In the genomic region with DNA sequence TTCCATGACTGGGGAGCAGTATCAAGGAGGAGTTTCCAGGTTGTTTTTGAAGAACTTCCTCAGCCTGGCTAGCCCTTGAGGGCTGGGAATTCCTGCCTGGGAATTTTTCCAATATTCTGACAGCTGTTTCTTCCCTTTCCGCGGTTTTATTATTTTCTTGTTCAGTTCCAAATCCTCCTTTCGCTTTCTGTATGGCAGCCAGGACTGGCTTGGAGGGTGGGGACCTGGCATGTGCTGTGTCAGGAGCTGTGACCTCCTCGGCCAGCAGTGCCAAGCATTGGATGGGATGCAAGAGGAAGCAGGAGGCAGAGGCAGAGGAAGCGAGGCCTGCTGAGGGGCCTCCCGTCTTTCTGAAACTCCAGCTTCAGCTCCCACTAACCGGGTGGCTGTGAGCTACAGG, we compare ENCODE assay signal across 7 mouse cellular contexts. TPM values are rescaled to one million over a fixed set of nuclear protein-coding genes. Genes with fewer than 3 reads are reported as not detected.
A peak's percentile ranks its signal among the peaks of the same experiment; 100 is the strongest.
DNase-seq lines count a peak whose midpoint lies in the region; ATAC-seq and TF ChIP-seq lines count a peak whose summit lies in the region.

No protein-coding gene starts in this region.

- H3K4me3 ChIP-seq in E14TG2a.4 (replicated peaks; ENCODE audit: low read length) = 0 out of 2 replicates have a peak overlapping the region, but pooled peaks have one; percentile 10
- H3K4me3 ChIP-seq in lung, embryonic 16.5 days (ENCODE audit: low read length) = no peak overlapping the region
- no peak overlapping the region for H3K4me3 ChIP-seq in midbrain, embryonic 11.5 days (ENCODE audit: low read depth, low read length)

- no peaks in the 10 kb centered on the region for H3K9me3 ChIP-seq in E14TG2a.4 (ENCODE audit: low read length)
- H3K9me3 ChIP-seq in lung, embryonic 16.5 days (ENCODE audit: control insufficient read depth, low read length) = no peaks in the 10 kb centered on the region
- no peaks in the 10 kb centered on the region for H3K9me3 ChIP-seq in midbrain, embryonic 11.5 days (ENCODE audit: control insufficient read depth, low read length)

- DNase-seq in adrenal gland, postnatal 10 days = peak; percentile 74
- peak; percentile 69 for DNase-seq in heart, postnatal 25 days (ENCODE audit: low spot score)
- DNase-seq in right cerebral cortex, postnatal 4 days = no peak
- no peak for DNase-seq in midbrain, embryonic 11.5 days (ENCODE audit: low spot score, missing footprints)
- no peak for DNase-seq in right cerebral cortex, adult 2 months (ENCODE audit: low spot score in 2 of 2)

- peak; percentile 69 for ATAC-seq in lung, embryonic 16.5 days (ENCODE audit: low read depth)
- ATAC-seq in midbrain, embryonic 11.5 days (ENCODE audit: low FRiP score) = no peak

- H3K4me2 ChIP-seq in lung, embryonic 16.5 days (ENCODE audit: low read depth, low read length) = no peak overlapping the region
- H3K4me2 ChIP-seq in midbrain, embryonic 11.5 days = no peak overlapping the region

- no peak for TF ChIP-seq CTCF in E14TG2a.4 (conservative IDR thresholded peaks at IDR 0.05; ENCODE audit: low read length)

- intact Hi-C loops in heart, postnatal 25 days (cut with DNase I) = no loop called here

- H3K27me3 ChIP-seq in E14TG2a.4 (ENCODE audit: insufficient read depth, low read length) = no peaks in the 10 kb centered on the region
- no peaks in the 10 kb centered on the region for H3K27me3 ChIP-seq in lung, embryonic 16.5 days (ENCODE audit: control insufficient read depth, insufficient read depth, low read depth, low read length)
- no peaks in the 10 kb centered on the region for H3K27me3 ChIP-seq in midbrain, embryonic 11.5 days (ENCODE audit: control insufficient read depth, insufficient read depth, low read length)

- peaks cover 84% of the 10 kb centered on the region for H3K4me1 ChIP-seq in E14TG2a.4 (replicated peaks; ENCODE audit: low read depth, low read length)
- H3K4me1 ChIP-seq in lung, embryonic 16.5 days (replicated peaks; ENCODE audit: control insufficient read depth, insufficient read depth, low read length) = peaks cover 28% of the 10 kb centered on the region
- H3K4me1 ChIP-seq in midbrain, embryonic 11.5 days (ENCODE audit: control insufficient read depth, insufficient read depth, low read length) = peaks cover 5% of the 10 kb centered on the region

- H3K27ac ChIP-seq in lung, embryonic 16.5 days (ENCODE audit: low read length) = no peak overlapping the region
- no peak overlapping the region for H3K27ac ChIP-seq in midbrain, embryonic 11.5 days (ENCODE audit: low read depth, low read length)

- 32% methylated on average over 7 of the region's 7 CpGs for WGBS in lung, embryonic 16.5 days
- WGBS in midbrain, embryonic 11.5 days = 80% methylated on average over 7 of the region's 7 CpGs

- no peaks in the 10 kb centered on the region for H3K36me3 ChIP-seq in E14TG2a.4 (ENCODE audit: insufficient read depth, low read length)
- no peaks in the 10 kb centered on the region for H3K36me3 ChIP-seq in lung, embryonic 16.5 days (ENCODE audit: control insufficient read depth, insufficient read depth, low read length)
- no peaks in the 10 kb centered on the region for H3K36me3 ChIP-seq in midbrain, embryonic 11.5 days (ENCODE audit: control insufficient read depth, insufficient read depth, low read length)

- H3K9ac ChIP-seq in lung, embryonic 16.5 days (ENCODE audit: low read length) = no peak overlapping the region
- no peak overlapping the region for H3K9ac ChIP-seq in midbrain, embryonic 11.5 days (ENCODE audit: low read length)

RNA-seq across cellular contexts. Expression of gene Srsf3, which starts 21.4 kb away (rescaled TPM):
- total RNA-seq in adrenal gland, postnatal 10 days (2021) = 100 to 1,000 TPM; 144 to 193 TPM
- 10 to 100 TPM; 68.9 to 75.4 TPM for total RNA-seq in heart, postnatal 25 days (2021)
- 563 and 593 TPM in 2 replicates for polyA plus RNA-seq in lung, embryonic 16.5 days (2015; fragmentation: Nextera tagmentation; extraction: Ambion mirVana)
- polyA plus RNA-seq in midbrain, embryonic 11.5 days (2014; fragmentation: Nextera tagmentation; extraction: Ambion mirVana) = 899 and 948 TPM in 2 replicates

RNA-seq across cellular contexts. Expression of gene Cdkn1a, which starts 36.9 kb away (rescaled TPM):
- total RNA-seq in adrenal gland, postnatal 10 days (2021) = 100 to 1,000 TPM in 1 of 2 experiments, 10 to 100 TPM in 1; 46.6 to 201 TPM
- total RNA-seq in heart, postnatal 25 days (2021) = 100 to 1,000 TPM in 1 of 2 experiments, 10 to 100 TPM in 1; 30.1 to 102 TPM
- 41.3 and 43.7 TPM in 2 replicates for polyA plus RNA-seq in lung, embryonic 16.5 days (2015; fragmentation: Nextera tagmentation; extraction: Ambion mirVana)
- polyA plus RNA-seq in midbrain, embryonic 11.5 days (2014; fragmentation: Nextera tagmentation; extraction: Ambion mirVana) = 16.1 and 17.4 TPM in 2 replicates

RNA-seq across cellular contexts. Expression of gene Stk38, which starts 46.0 kb away (rescaled TPM):
- total RNA-seq in adrenal gland, postnatal 10 days (2021) = 10 to 100 TPM; 55.0 to 76.8 TPM
- 10 to 100 TPM; 32.8 to 38.2 TPM for total RNA-seq in heart, postnatal 25 days (2021)
- 103 and 113 TPM in 2 replicates for polyA plus RNA-seq in lung, embryonic 16.5 days (2015; fragmentation: Nextera tagmentation; extraction: Ambion mirVana)
- polyA plus RNA-seq in midbrain, embryonic 11.5 days (2014; fragmentation: Nextera tagmentation; extraction: Ambion mirVana) = 130 and 139 TPM in 2 replicates

Comparison
In these comparisons a context has a peak if more than half of its experiments do, and no peak if none do; other contexts are left out.
1. DNase-seq: peak in adrenal gland, postnatal 10 days (single experiment) and heart, postnatal 25 days (single experiment); none in right cerebral cortex, postnatal 4 days (single experiment), midbrain, embryonic 11.5 days (single experiment) and right cerebral cortex, adult 2 months (0 of 2).